Mouse (Mus musculus) testis, adult 2 months (tissue): ENCODE results near the gene Dscam.

Source experiments
- CTCF ChIP-seq: fragments of 200-500 bp; IDR thresholded peaks from 2 replicates; pipeline ENCODE4 v1.5.1; 2012; ENCODE audit warnings: low read depth, mild to moderate bottlenecking, inconsistent platforms, low read length, moderate library complexity; ENCODE audit not compliant: control insufficient read depth, insufficient read depth, insufficient replicate concordance
- POLR2A ChIP-seq: fragments of 200-500 bp; IDR thresholded peaks from 2 replicates; pipeline ENCODE4 v1.6.1; 2012; ENCODE audit warnings: low read depth, mild to moderate bottlenecking, inconsistent platforms, low read length, moderate library complexity; ENCODE audit not compliant: control insufficient read depth

- TF ChIP-seq CTCF: no peak
- no peak for TF ChIP-seq POLR2A
Observed at GRCm38 (mm10) chr16:97033540-97034058, 137.0 kb downstream of the Dscam start.
